Mouse (Mus musculus): Measurements from ENCODE around the gene Ggact. TPM values are rescaled to one million over a fixed set of nuclear protein-coding genes. Genes with fewer than 3 reads are reported as not detected.

The Ggact gene
- total RNA-seq, 1 experiment from 2014 or later, result 12.7 TPM

GRCm38 (mm10) chr14:122901715-122902114 is 11.8 kb downstream of the Ggact start:
- ATAC-seq (replicated peaks; ENCODE audit: low read depth, poor library complexity, severe bottlenecking), result no peak

- ATAC-seq (replicated peaks; ENCODE audit: low read depth, poor library complexity, severe bottlenecking), result no peak
Observed at GRCm38 (mm10) chr14:122901177-122901576, 12.4 kb downstream of the Ggact start.

- no peak for ATAC-seq (replicated peaks; ENCODE audit: low read depth, poor library complexity, severe bottlenecking)
Observed at GRCm38 (mm10) chr14:122900679-122901078, 12.9 kb downstream of the Ggact start.

- ATAC-seq (replicated peaks; ENCODE audit: low read depth, poor library complexity, severe bottlenecking), result no peak
Observed at GRCm38 (mm10) chr14:122898550-122898949, 15.0 kb downstream of the Ggact start.

- no peak for ATAC-seq (replicated peaks; ENCODE audit: low read depth, poor library complexity, severe bottlenecking)
Observed at GRCm38 (mm10) chr14:122896106-122896505, 17.5 kb downstream of the Ggact start.

GRCm38 (mm10) chr14:122891470-122891968 is 22.0 kb downstream of the Ggact start:
- ATAC-seq (replicated peaks; ENCODE audit: low read depth, poor library complexity, severe bottlenecking), result no peak

- ATAC-seq (replicated peaks; ENCODE audit: low read depth, poor library complexity, severe bottlenecking), result no peak
Observed at GRCm38 (mm10) chr14:122888480-122888872, 25.1 kb downstream of the Ggact start.

- no peak for ATAC-seq (replicated peaks; ENCODE audit: low read depth, poor library complexity, severe bottlenecking)
Observed at GRCm38 (mm10) chr14:122887702-122888479, 25.7 kb downstream of the Ggact start.

- no peak for ATAC-seq (replicated peaks; ENCODE audit: low read depth, poor library complexity, severe bottlenecking)
Observed at GRCm38 (mm10) chr14:122887278-122887677, 26.3 kb downstream of the Ggact start.

GRCm38 (mm10) chr14:122885893-122886292 is 27.7 kb downstream of the Ggact start:
- no peak for ATAC-seq (replicated peaks; ENCODE audit: low read depth, poor library complexity, severe bottlenecking)

- no peak for ATAC-seq (replicated peaks; ENCODE audit: low read depth, poor library complexity, severe bottlenecking)
Observed at GRCm38 (mm10) chr14:122883821-122884584, 29.6 kb downstream of the Ggact start.

- no peak for ATAC-seq (replicated peaks; ENCODE audit: low read depth, poor library complexity, severe bottlenecking)
Observed at GRCm38 (mm10) chr14:122883410-122883806, 30.1 kb downstream of the Ggact start.

GRCm38 (mm10) chr14:122882795-122883409 is 30.7 kb downstream of the Ggact start:
- ATAC-seq (replicated peaks; ENCODE audit: low read depth, poor library complexity, severe bottlenecking), result no peak

GRCm38 (mm10) chr14:122882201-122882639 is 31.3 kb downstream of the Ggact start:
- ATAC-seq (replicated peaks; ENCODE audit: low read depth, poor library complexity, severe bottlenecking), result no peak

GRCm38 (mm10) chr14:122881699-122882098 is 31.9 kb downstream of the Ggact start:
- no peak for ATAC-seq (replicated peaks; ENCODE audit: low read depth, poor library complexity, severe bottlenecking)

- ATAC-seq (replicated peaks; ENCODE audit: low read depth, poor library complexity, severe bottlenecking), result no peak
Observed at GRCm38 (mm10) chr14:122880291-122880690, 33.3 kb downstream of the Ggact start.

GRCm38 (mm10) chr14:122877787-122878186 is 35.8 kb downstream of the Ggact start:
- no peak for ATAC-seq (replicated peaks; ENCODE audit: low read depth, poor library complexity, severe bottlenecking)

- no peak for ATAC-seq (replicated peaks; ENCODE audit: low read depth, poor library complexity, severe bottlenecking)
Observed at GRCm38 (mm10) chr14:122876723-122877122, 36.8 kb downstream of the Ggact start.

- ATAC-seq (replicated peaks; ENCODE audit: low read depth, poor library complexity, severe bottlenecking), result peak; percentile 99
Observed at GRCm38 (mm10) chr14:122876163-122876562, 37.4 kb downstream of the Ggact start.

GRCm38 (mm10) chr14:122875636-122876035 is 37.9 kb downstream of the Ggact start:
- ATAC-seq (replicated peaks; ENCODE audit: low read depth, poor library complexity, severe bottlenecking), result no peak

GRCm38 (mm10) chr14:122875056-122875455 is 38.5 kb downstream of the Ggact start:
- no peak for ATAC-seq (replicated peaks; ENCODE audit: low read depth, poor library complexity, severe bottlenecking)

Data from common myeloid progenitor, adult 5-6 weeks (primary cell).